Mouse (Mus musculus) hindbrain, embryonic 12.5 days (tissue): Measurements from ENCODE around the gene Slc8a1. TPM values are rescaled to one million over a fixed set of nuclear protein-coding genes. Genes with fewer than 3 reads are reported as not detected.

ENCODE experiments used
- ATAC-seq: fragments of 200-750 bp; cut with Nextera tagmentation; 2 replicates; pipeline ENCODE4 v1.8.0; 2017; ENCODE audit warnings: moderate TSS enrichment; ENCODE audit not compliant: low FRiP score
- H3K27ac ChIP-seq: fragments of 300-500 bp; sonication (generic); 2 replicates; pipeline ENCODE4 v1.5.1; 2016; ENCODE audit warnings: mild to moderate bottlenecking
- H3K27me3 ChIP-seq: fragments of 300-500 bp; sonication (generic); 2 replicates; pipeline ENCODE4 v1.6.1; 2016; ENCODE audit warnings: mild to moderate bottlenecking
- H3K36me3 ChIP-seq: fragments of 300-500 bp; sonication (generic); 2 replicates; pipeline ENCODE4 v1.6.1; 2016; ENCODE audit warnings: mild to moderate bottlenecking
- H3K4me1 ChIP-seq: fragments of 300-500 bp; sonication (generic); 2 replicates; pipeline ENCODE4 v1.6.1; 2016
- H3K4me2 ChIP-seq: fragments of 300-500 bp; sonication (generic); replicated peaks from 2 replicates; pipeline ENCODE4 v1.6.1; 2016; ENCODE audit warnings: mild to moderate bottlenecking
- H3K4me3 ChIP-seq: fragments of 300-500 bp; sonication (generic); 2 replicates; pipeline ENCODE4 v1.5.1; 2016; ENCODE audit warnings: mild to moderate bottlenecking
- H3K9ac ChIP-seq: fragments of 300-500 bp; sonication (generic); 2 replicates; pipeline ENCODE4 v1.6.1; 2016; ENCODE audit warnings: mild to moderate bottlenecking, moderate library complexity
- H3K9me3 ChIP-seq: fragments of 300-500 bp; sonication (generic); replicated peaks from 2 replicates; pipeline ENCODE4 v1.6.1; 2016; ENCODE audit warnings: mild to moderate bottlenecking
- WGBS: fragments of 180-500 bp; shearing (Covaris S2); methylation state at CpG from one replicate; pipeline ENCODE4 v1.1.7; 2016; 5-methylcytosine and 5-hydroxymethylcytosine counted together
- polyA plus RNA-seq: library from polyadenylated mRNA; unstranded; fragments of >200 nt; fragmentation: Nextera tagmentation; extraction: Ambion mirVana; gene quantifications from 2 replicates; pipeline ENCODE4 v1.2.1, GENCODE M21; 2016

Gene Slc8a1
- polyA plus RNA-seq, 1 experiment from 2014 or later, result 9.0 TPM

GRCm38 (mm10) chr17:81336024-81336754 lies 402.0 kb downstream of the Slc8a1 start:
- Histone ChIP-seq H3K27ac (no peak overlapping the region), H3K4me2 (no peak overlapping the region), H3K9ac (no peak overlapping the region), H3K27me3 (no peaks in the 10 kb centered on the region), H3K4me3 (no peak overlapping the region), H3K36me3 (no peaks in the 10 kb centered on the region), H3K4me1 (no peaks in the 10 kb centered on the region), H3K9me3 (no peaks in the 10 kb centered on the region)
- WGBS, result 55% methylated on average over 7 of the region's 7 CpGs
- no peak for ATAC-seq

GRCm38 (mm10) chr17:81335526-81335925 lies 402.7 kb downstream of the Slc8a1 start:
- Histone ChIP-seq H3K27me3 (no peaks in the 10 kb centered on the region), H3K9me3 (no peaks in the 10 kb centered on the region), H3K4me3 (no peak overlapping the region), H3K4me1 (no peaks in the 10 kb centered on the region), H3K9ac (no peak overlapping the region), H3K27ac (no peak overlapping the region), H3K36me3 (no peaks in the 10 kb centered on the region), H3K4me2 (no peak overlapping the region)
- WGBS, result 78% methylated on average over 1 of the region's 1 CpGs
- ATAC-seq, result no peak
